Mouse (Mus musculus): ENCODE measurements around the gene Sycp1. TPM values are rescaled to one million over a fixed set of nuclear protein-coding genes. Genes with fewer than 3 reads are reported as not detected.

The Sycp1 gene
- polyA plus RNA-seq, 1 experiment from 2014 or later = not detected

GRCm38 (mm10) chr3:102782618-102783017 is 153.3 kb downstream of the Sycp1 start, which contains the start of gene Tshb:
Tshb (minus strand) TSS chr3:102782718.
- H3K4me2 ChIP-seq (ENCODE audit: low read depth, low read length) = no peak within 1 kb of the TSS
- ATAC-seq (ENCODE audit: low read depth) = no peak
- H3K27me3 ChIP-seq (ENCODE audit: control insufficient read depth, insufficient read depth, low read depth, low read length) = no peaks in the 10 kb centered on the region
- no peak within 1 kb of the TSS for H3K9ac ChIP-seq (ENCODE audit: low read depth, low read length)
- no peak within 1 kb of the TSS for H3K4me3 ChIP-seq (ENCODE audit: low read depth, low read length)
- no peaks in the 10 kb centered on the region for H3K9me3 ChIP-seq (replicated peaks; ENCODE audit: control insufficient read depth, low read length)
- no peak within 1 kb of the TSS for H3K27ac ChIP-seq (ENCODE audit: low read length)
- no peaks in the 10 kb centered on the region for H3K4me1 ChIP-seq (ENCODE audit: control insufficient read depth, low read depth, low read length)
- WGBS (ENCODE audit: insufficient replicate concordance) = 59% methylated on average over 2 of the region's 2 CpGs
- H3K36me3 ChIP-seq (ENCODE audit: control insufficient read depth, insufficient read depth) = no peaks in the 10 kb centered on the region

GRCm38 (mm10) chr3:102773018-102773417 is 162.9 kb downstream of the Sycp1 start:
- Histone ChIP-seq H3K27me3 (ENCODE audit: control insufficient read depth, insufficient read depth, low read depth, low read length) (no peaks in the 10 kb centered on the region), H3K9ac (ENCODE audit: low read depth, low read length) (no peak overlapping the region), H3K27ac (ENCODE audit: low read length) (no peak overlapping the region), H3K4me2 (ENCODE audit: low read depth, low read length) (no peak overlapping the region), H3K36me3 (ENCODE audit: control insufficient read depth, insufficient read depth) (no peaks in the 10 kb centered on the region), H3K9me3 (replicated peaks; ENCODE audit: control insufficient read depth, low read length) (no peaks in the 10 kb centered on the region), H3K4me1 (ENCODE audit: control insufficient read depth, low read depth, low read length) (no peaks in the 10 kb centered on the region), H3K4me3 (ENCODE audit: low read depth, low read length) (no peak overlapping the region)
- ATAC-seq (ENCODE audit: low read depth) = no peak
- WGBS (ENCODE audit: insufficient replicate concordance) = 61% methylated on average over 4 of the region's 4 CpGs

Other genes with a start within 250 kb of the Sycp1 start
- 2.1 and 2.5 TPM in 2 replicates for gene Tspan2, start 201.6 kb downstream of the Sycp1 start, polyA plus RNA-seq (2015; fragmentation: Nextera tagmentation; extraction: Ambion mirVana)
- gene Tshb, start 153.4 kb downstream of the Sycp1 start, polyA plus RNA-seq (2015; fragmentation: Nextera tagmentation; extraction: Ambion mirVana) = not detected in 2 replicates
- gene Nr1h5, start 28.0 kb upstream of the Sycp1 start, polyA plus RNA-seq (2015; fragmentation: Nextera tagmentation; extraction: Ambion mirVana) = 2.4 and 3.0 TPM in 2 replicates
- gene Sike1, start 59.6 kb upstream of the Sycp1 start, polyA plus RNA-seq (2015; fragmentation: Nextera tagmentation; extraction: Ambion mirVana) = 13.9 TPM in 2 replicates
- gene Csde1, start 84.3 kb upstream of the Sycp1 start, polyA plus RNA-seq (2015; fragmentation: Nextera tagmentation; extraction: Ambion mirVana) = 97.8 and 110 TPM in 2 replicates
- 34.4 and 34.6 TPM in 2 replicates for gene Nras, start 122.2 kb upstream of the Sycp1 start, polyA plus RNA-seq (2015; fragmentation: Nextera tagmentation; extraction: Ambion mirVana)
- gene Ampd1, start 137.9 kb upstream of the Sycp1 start, polyA plus RNA-seq (2015; fragmentation: Nextera tagmentation; extraction: Ambion mirVana) = 0.40 and 1.6 TPM in 2 replicates
- 7.6 and 7.8 TPM in 2 replicates for gene Dennd2c, start 166.5 kb upstream of the Sycp1 start, polyA plus RNA-seq (2015; fragmentation: Nextera tagmentation; extraction: Ambion mirVana)
- gene Bcas2, start 235.6 kb upstream of the Sycp1 start, polyA plus RNA-seq (2015; fragmentation: Nextera tagmentation; extraction: Ambion mirVana) = 117 and 129 TPM in 2 replicates